ENCODE assay signal across 40 mouse cellular contexts in the genomic region with DNA sequence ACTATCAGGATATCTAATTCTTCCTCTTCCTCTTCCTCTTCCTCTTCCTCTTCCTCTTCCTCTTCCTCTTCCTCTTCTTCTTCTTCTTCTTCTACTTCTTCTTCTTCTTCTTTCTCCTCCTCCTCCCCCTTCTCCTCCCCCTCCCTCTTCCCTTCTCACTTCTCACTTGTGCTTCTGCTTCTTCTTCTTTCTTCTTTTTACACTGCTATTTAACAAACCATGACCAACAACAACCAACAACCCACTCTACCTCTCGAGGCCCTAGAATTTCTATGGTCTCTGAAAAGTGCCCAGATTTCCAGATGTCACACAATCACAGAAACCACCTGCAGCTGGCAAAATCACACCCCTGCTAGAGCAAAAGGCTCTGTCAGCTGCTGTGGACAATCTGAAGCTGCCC. TPM values are rescaled to one million over a fixed set of nuclear protein-coding genes. Genes with fewer than 3 reads are reported as not detected.
"Had no signal": no experiment of that assay in that cellular context is flagged by ENCODE, and none has a peak within 500 bp of the region (broad histone marks: within the 10 kb centered on the region; RNA-seq: fewer than 3 reads in every experiment).

No protein-coding gene starts in this region.

- H3K4me3 ChIP-seq: heart, embryonic 13.5 days; heart, embryonic 15.5 days; hindbrain, embryonic 10.5 days; hindbrain, embryonic 12.5 days; kidney, embryonic 15.5 days; limb, embryonic 13.5 days; limb, embryonic 15.5 days; liver, embryonic 12.5 days had no signal

- ATAC-seq: hindbrain, postnatal 0 days; intestine, embryonic 16.5 days; liver, embryonic 12.5 days had no signal

- H3K36me3 ChIP-seq: heart, embryonic 13.5 days; heart, embryonic 15.5 days; hindbrain, embryonic 10.5 days; hindbrain, embryonic 12.5 days; kidney, embryonic 15.5 days; limb, embryonic 13.5 days; limb, embryonic 15.5 days; liver, embryonic 12.5 days had no signal

- DNase-seq: gastrocnemius, postnatal 14 days; gastrocnemius, postnatal 36 days; heart, adult 18-20 months; heart, postnatal 14 days; heart, postnatal 4 days; kidney, adult 11 months; kidney, adult 2 months; kidney, adult 9 months; kidney, postnatal 14 days; kidney, postnatal 36 days; layer of hippocampus, adult 9-11 months; layer of hippocampus, postnatal 36 days; left cerebral cortex, postnatal 4 days had no signal

- H3K27ac ChIP-seq: heart, embryonic 13.5 days; heart, embryonic 15.5 days; hindbrain, embryonic 10.5 days; hindbrain, embryonic 12.5 days; hindbrain, embryonic 14.5 days; hindbrain, postnatal 0 days; kidney, embryonic 15.5 days; kidney, postnatal 0 days; limb, embryonic 13.5 days; limb, embryonic 15.5 days; liver, embryonic 12.5 days had no signal

RNA-seq across cellular contexts. Expression of gene Retnlb, which starts 11.0 kb away (rescaled TPM):
- total RNA-seq: gastrocnemius, adult 18-20 months; gastrocnemius, adult 8-10 months; gastrocnemius, postnatal 14 days; gastrocnemius, postnatal 36 days; heart, adult 18-20 months; heart, postnatal 14 days; heart, postnatal 4 days; hindbrain, postnatal 0 days; layer of hippocampus, adult 18-20 months; layer of hippocampus, adult 8-10 months; layer of hippocampus, postnatal 14 days; layer of hippocampus, postnatal 36 days; left cerebral cortex, adult 18-20 months; left cerebral cortex, adult 8-10 months; left cerebral cortex, postnatal 10 days; left cerebral cortex, postnatal 25 days; left cerebral cortex, postnatal 4 days; liver, adult 2 months had no signal
- polyA plus RNA-seq: gonadal fat pad, adult 2 months; heart, embryonic 11.5 days; heart, embryonic 13.5 days; heart, embryonic 15.5 days; heart, postnatal 0 days; hindbrain, embryonic 10.5 days; hindbrain, embryonic 12.5 days; hindbrain, embryonic 14.5 days; hindbrain, postnatal 0 days; intestine, embryonic 14.5 days; intestine, embryonic 16.5 days; kidney, adult 2 months; kidney, embryonic 15.5 days; kidney, postnatal 0 days; limb, embryonic 11.5 days; limb, embryonic 13.5 days; limb, embryonic 15.5 days; liver, adult 2 months; liver, embryonic 12.5 days had no signal

RNA-seq across cellular contexts. Expression of gene Retnla, which starts 14.7 kb away (rescaled TPM):
- total RNA-seq: heart, postnatal 4 days; hindbrain, postnatal 0 days; layer of hippocampus, adult 18-20 months; layer of hippocampus, adult 8-10 months; layer of hippocampus, postnatal 36 days; left cerebral cortex, adult 18-20 months; left cerebral cortex, adult 8-10 months; left cerebral cortex, postnatal 10 days; left cerebral cortex, postnatal 25 days; left cerebral cortex, postnatal 4 days had no signal
- polyA plus RNA-seq: heart, embryonic 11.5 days; heart, embryonic 13.5 days; hindbrain, embryonic 10.5 days; hindbrain, embryonic 12.5 days; hindbrain, embryonic 14.5 days; hindbrain, postnatal 0 days; intestine, embryonic 14.5 days; intestine, embryonic 16.5 days; kidney, embryonic 15.5 days; kidney, postnatal 0 days; limb, embryonic 11.5 days; limb, embryonic 13.5 days; limb, embryonic 15.5 days; liver, adult 2 months; liver, embryonic 12.5 days had no signal

RNA-seq across cellular contexts. Expression of gene Retnlg, which starts 44.8 kb away (rescaled TPM):
- total RNA-seq: gastrocnemius, adult 18-20 months; gastrocnemius, adult 8-10 months; gastrocnemius, postnatal 14 days; gastrocnemius, postnatal 36 days; heart, adult 18-20 months; hindbrain, postnatal 0 days; layer of hippocampus, adult 18-20 months; layer of hippocampus, adult 8-10 months; layer of hippocampus, postnatal 14 days; layer of hippocampus, postnatal 36 days; left cerebral cortex, adult 18-20 months; left cerebral cortex, adult 8-10 months; left cerebral cortex, postnatal 10 days; left cerebral cortex, postnatal 25 days; left cerebral cortex, postnatal 4 days; liver, adult 2 months had no signal
- polyA plus RNA-seq: heart, embryonic 11.5 days; heart, embryonic 13.5 days; hindbrain, embryonic 10.5 days; intestine, embryonic 14.5 days; limb, embryonic 11.5 days; limb, embryonic 13.5 days had no signal

RNA-seq across cellular contexts. Expression of gene Trat1, which starts 55.8 kb away (rescaled TPM):
- total RNA-seq: gastrocnemius, adult 18-20 months; gastrocnemius, adult 8-10 months; gastrocnemius, postnatal 14 days; heart, postnatal 4 days; liver, adult 2 months had no signal
- polyA plus RNA-seq: heart, embryonic 13.5 days; heart, postnatal 0 days; hindbrain, embryonic 10.5 days; hindbrain, embryonic 12.5 days; hindbrain, postnatal 0 days; intestine, embryonic 14.5 days; kidney, embryonic 15.5 days; kidney, postnatal 0 days; limb, embryonic 11.5 days; limb, embryonic 13.5 days; liver, embryonic 12.5 days had no signal
